ENCODE assay signal across 8 mouse cellular contexts in the genomic region with DNA sequence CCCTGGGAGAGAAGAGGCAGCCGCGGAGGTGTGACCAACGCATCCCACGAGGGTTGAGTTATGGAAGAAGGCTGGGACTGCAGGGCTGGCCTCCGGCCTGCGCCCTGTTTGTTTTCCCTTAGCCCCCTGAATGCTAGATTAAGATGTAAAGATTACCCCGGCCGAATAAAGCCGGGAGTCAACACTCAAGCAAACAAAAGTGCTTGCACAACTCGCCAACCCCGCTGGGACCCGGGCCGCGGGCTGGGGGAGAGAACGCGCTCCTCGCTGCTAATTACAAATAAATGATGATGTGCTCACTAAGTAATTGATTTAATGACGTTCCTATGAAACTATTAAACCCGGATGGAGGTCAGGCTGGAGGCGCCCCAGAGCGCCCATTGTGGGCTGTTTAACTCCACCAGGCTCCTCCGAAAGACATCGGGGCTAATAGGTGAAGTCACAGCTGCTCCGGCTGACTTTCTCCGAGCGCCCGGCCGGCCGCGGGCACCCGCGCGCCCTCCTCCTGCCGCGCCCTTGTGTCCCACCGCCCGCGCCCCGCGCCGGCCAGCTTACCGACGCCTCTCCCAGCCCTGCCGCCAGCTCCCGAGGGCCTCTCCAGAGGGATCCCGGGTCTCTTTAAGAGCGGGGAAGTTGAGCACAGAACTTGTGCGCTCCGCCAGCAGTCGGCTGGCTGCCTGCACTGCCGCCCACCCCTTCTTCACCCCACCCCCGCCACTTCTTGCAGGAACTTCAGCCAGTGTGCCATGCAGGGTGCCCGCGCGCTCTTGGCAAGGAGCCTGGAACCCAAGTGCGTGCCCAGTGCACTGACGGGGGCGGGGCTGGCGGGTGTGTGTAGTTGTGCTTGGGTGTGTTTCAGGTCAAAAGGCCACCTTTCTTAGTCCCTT. TPM values are rescaled to one million over a fixed set of nuclear protein-coding genes. Genes with fewer than 3 reads are reported as not detected.
DNase-seq lines count a peak whose midpoint lies in the region; ATAC-seq and TF ChIP-seq lines count a peak whose summit lies in the region.

A gene (minus strand): TSS at position 620 of the 887 bp plus-strand sequence.

- no peaks in the 10 kb centered on the region for H3K27me3 ChIP-seq in cerebellum, adult 2 months (ENCODE audit: control insufficient read depth, insufficient read depth, low read length)
- H3K27me3 ChIP-seq in heart, embryonic 14.5 days (ENCODE audit: control insufficient read depth, insufficient read depth, low read length) = peaks cover 81% of the 10 kb centered on the region
- peaks cover 60% of the 10 kb centered on the region for H3K27me3 ChIP-seq in lung, postnatal 0 days (replicated peaks; ENCODE audit: insufficient read depth, low read length)
- peaks cover 12% of the 10 kb centered on the region for H3K27me3 ChIP-seq in thymus, adult 2 months (ENCODE audit: control insufficient read depth, insufficient read depth, low read length)

- no peak for TF ChIP-seq EP300 in lung, postnatal 0 days (IDR thresholded peaks at IDR 0.05)

- 1% methylated on average over 59 of the region's 59 CpGs for WGBS in cerebellum, adult 2 months
- under 1% methylated on average over 59 of the region's 59 CpGs for WGBS in heart, embryonic 14.5 days
- WGBS in lung, postnatal 0 days = 2% methylated on average over 59 of the region's 59 CpGs
- WGBS in thymus, adult 2 months = 4% methylated on average over 59 of the region's 59 CpGs

- peak within 1 kb of the TSS; percentile 47; the same call in 1 of the 2 replicates for H3K9ac ChIP-seq in heart, embryonic 14.5 days (ENCODE audit: low read length)
- H3K9ac ChIP-seq in lung, postnatal 0 days (replicated peaks; ENCODE audit: low read depth) = no peak within 1 kb of the TSS

- peak within 1 kb of the TSS; percentile 57 for H3K4me3 ChIP-seq in cerebellum, adult 2 months (replicated peaks; ENCODE audit: insufficient read depth, low read depth, low read length)
- peak within 1 kb of the TSS; percentile 41 to 44 for H3K4me3 ChIP-seq in heart, embryonic 14.5 days (ENCODE audit: control insufficient read depth in 1 of 2, insufficient read depth in 1 of 2, low read depth in 1 of 2, low read length in 2 of 2)
- H3K4me3 ChIP-seq in lung, postnatal 0 days (ENCODE audit: low read depth, low read length) = peak within 1 kb of the TSS; percentile 25
- H3K4me3 ChIP-seq in thymus, adult 2 months (ENCODE audit: control insufficient read depth, insufficient read depth, low read length) = no peak within 1 kb of the TSS

- ATAC-seq in frontal cortex, adult (ENCODE audit: low TSS enrichment) = peak; percentile 55
- ATAC-seq in heart, embryonic 14.5 days (ENCODE audit: insufficient number of reproducible peaks, insufficient read depth, low FRiP score, low read depth) = no peak
- peak; percentile 53 for ATAC-seq in lung, postnatal 0 days

- TF ChIP-seq POLR2A in cerebellum, adult 2 months (IDR thresholded peaks at IDR 0.05; ENCODE audit: borderline replicate concordance, insufficient read depth, low read length) = no peak
- TF ChIP-seq POLR2A in thymus, adult 2 months (IDR thresholded peaks at IDR 0.05; ENCODE audit: control insufficient read depth, extremely low read depth, insufficient read depth, low read length, poor library complexity) = no peak

- peaks cover 18% of the 10 kb centered on the region for H3K4me1 ChIP-seq in cerebellum, adult 2 months (ENCODE audit: control insufficient read depth, insufficient read depth, low read length)
- peaks cover 4 to 17% of the 10 kb centered on the region in 2 experiments; a peak in 3 of 4 replicates for H3K4me1 ChIP-seq in heart, embryonic 14.5 days (ENCODE audit: control insufficient read depth in 2 of 2, insufficient read depth in 2 of 2, low read length in 2 of 2)
- no peaks in the 10 kb centered on the region for H3K4me1 ChIP-seq in lung, postnatal 0 days (ENCODE audit: insufficient read depth, low read depth, low read length)
- H3K4me1 ChIP-seq in thymus, adult 2 months (replicated peaks; ENCODE audit: control insufficient read depth, insufficient read depth, low read length) = no peaks in the 10 kb centered on the region; the same call in 1 of the 2 replicates

- peak within 1 kb of the TSS; percentile 88 for H3K4me2 ChIP-seq in heart, embryonic 14.5 days (ENCODE audit: low read length)
- H3K4me2 ChIP-seq in lung, postnatal 0 days (replicated peaks; ENCODE audit: low read depth, low read length) = peak within 1 kb of the TSS; percentile 52

- H3K36me3 ChIP-seq in heart, embryonic 14.5 days (ENCODE audit: control insufficient read depth, insufficient read depth, low read length) = no peaks in the 10 kb centered on the region
- H3K36me3 ChIP-seq in lung, postnatal 0 days (ENCODE audit: insufficient read depth, low read length) = no peaks in the 10 kb centered on the region
- H3K36me3 ChIP-seq in thymus, adult 2 months (ENCODE audit: control insufficient read depth, insufficient read depth, low read length) = no peaks in the 10 kb centered on the region

- no peak for TF ChIP-seq CTCF in cerebellum, adult 2 months (IDR thresholded peaks at IDR 0.05; ENCODE audit: borderline replicate concordance, insufficient read depth, low read depth, low read length)
- no peak for TF ChIP-seq CTCF in lung, postnatal 0 days (IDR thresholded peaks at IDR 0.05)
- no peak for TF ChIP-seq CTCF in thymus, adult 2 months (IDR thresholded peaks at IDR 0.05; ENCODE audit: borderline replicate concordance, control insufficient read depth, extremely low read depth, insufficient read depth, low read length, poor library complexity)

- H3K9me3 ChIP-seq in heart, embryonic 14.5 days (ENCODE audit: control insufficient read depth, low read length) = no peaks in the 10 kb centered on the region
- H3K9me3 ChIP-seq in lung, postnatal 0 days (ENCODE audit: low read length) = no peaks in the 10 kb centered on the region

- H3K27ac ChIP-seq in cerebellum, adult 2 months (ENCODE audit: insufficient read depth, low read length) = peak within 1 kb of the TSS; percentile 84
- no peak within 1 kb of the TSS for H3K27ac ChIP-seq in heart, embryonic 14.5 days (replicated peaks in 1 of 2; ENCODE audit: control insufficient read depth in 1 of 2, insufficient read depth in 1 of 2, low read depth in 2 of 2, low read length in 2 of 2)
- no peak within 1 kb of the TSS for H3K27ac ChIP-seq in lung, postnatal 0 days (ENCODE audit: low read length)
- no peak within 1 kb of the TSS for H3K27ac ChIP-seq in thymus, adult 2 months (ENCODE audit: control insufficient read depth, insufficient read depth, low read length)

- no peak for DNase-seq in frontal cortex, postnatal 25 days (ENCODE audit: low spot score in 2 of 2)
- DNase-seq in cerebellum, adult 2 months = peak; percentile 78 to 79
- DNase-seq in kidney, postnatal 14 days = peak; percentile 56
- DNase-seq in lung, postnatal 0 days (ENCODE audit: low spot score) = no peak
- DNase-seq in right cerebral cortex, postnatal 4 days = peak; percentile 62
- no peak for DNase-seq in thymus, adult 2 months

RNA-seq across cellular contexts. Expression of the gene that starts here (rescaled TPM):
- 0.49 TPM in 2 replicates for polyA plus RNA-seq in cerebellum, adult 2 months (2012; rRNA removed)
- not detected in 2 replicates for polyA plus RNA-seq in heart, embryonic 14.5 days (2014; fragmentation: Nextera tagmentation; extraction: Ambion mirVana)
- not detected in 2 replicates for polyA plus RNA-seq in lung, postnatal 0 days (2015; fragmentation: Nextera tagmentation; extraction: Ambion mirVana)
- not detected in 2 replicates for polyA plus RNA-seq in thymus, adult 2 months (2012; rRNA removed)

Comparison
In these comparisons a context has a peak if more than half of its experiments do, and no peak if none do; other contexts are left out.
1. Peak in DNase-seq, H3K4me3 ChIP-seq and H3K27ac ChIP-seq in cerebellum, adult 2 months; RNA of the gene not detected or under 1 TPM.
2. Peak in ATAC-seq, H3K4me3 ChIP-seq and H3K4me2 ChIP-seq in lung, postnatal 0 days; RNA of the gene not detected or under 1 TPM.
3. DNase-seq: peak in kidney, postnatal 14 days (single experiment) and right cerebral cortex, postnatal 4 days (single experiment); none in frontal cortex, postnatal 25 days (0 of 2), lung, postnatal 0 days (single experiment) and thymus, adult 2 months (single experiment).